Mouse (Mus musculus): ENCODE data around the gene Lrch4.
"Not testable (repeated sequence)": the region's sequence is repeated elsewhere in the genome, so short reads cannot be mapped to it uniquely, and the experiment has no call there.

The Lrch4 gene

GRCm38 (mm10) chr5:137613076-137613475 lies 15.8 kb upstream of the Lrch4 start:
- DNase-seq (ENCODE audit: low spot score in 2 of 2), result no peak

DNA sequence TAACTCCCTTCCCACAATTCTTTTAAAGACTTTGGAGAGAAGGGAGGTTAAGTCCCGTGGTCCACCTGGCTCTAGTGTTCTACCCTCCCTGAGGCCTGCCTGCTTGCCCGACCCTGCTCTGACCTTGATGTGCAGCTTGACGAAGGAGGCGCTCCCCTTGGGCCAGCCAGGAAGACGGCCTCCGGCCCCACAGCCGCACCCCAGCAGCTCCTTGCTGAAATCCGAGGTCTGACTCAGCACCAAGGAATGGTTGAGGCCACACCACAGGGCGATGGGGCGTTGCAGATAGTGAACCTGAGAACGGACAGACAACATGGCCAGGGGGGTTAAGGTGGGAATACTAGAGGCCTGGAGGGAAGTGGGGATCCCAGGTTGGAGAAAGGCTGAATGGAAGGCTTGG lies 15.4 kb upstream of the Lrch4 start, which contains the start of gene Pcolce:
Gene Pcolce, minus strand, starts transcription at position 235 of the 400 bp plus-strand sequence.
- no peak for DNase-seq (ENCODE audit: low spot score in 2 of 2)

GRCm38 (mm10) chr5:137614921-137615320 lies 14.0 kb upstream of the Lrch4 start:
- not testable (repeated sequence) for DNase-seq (ENCODE audit: low spot score in 2 of 2)

DNA sequence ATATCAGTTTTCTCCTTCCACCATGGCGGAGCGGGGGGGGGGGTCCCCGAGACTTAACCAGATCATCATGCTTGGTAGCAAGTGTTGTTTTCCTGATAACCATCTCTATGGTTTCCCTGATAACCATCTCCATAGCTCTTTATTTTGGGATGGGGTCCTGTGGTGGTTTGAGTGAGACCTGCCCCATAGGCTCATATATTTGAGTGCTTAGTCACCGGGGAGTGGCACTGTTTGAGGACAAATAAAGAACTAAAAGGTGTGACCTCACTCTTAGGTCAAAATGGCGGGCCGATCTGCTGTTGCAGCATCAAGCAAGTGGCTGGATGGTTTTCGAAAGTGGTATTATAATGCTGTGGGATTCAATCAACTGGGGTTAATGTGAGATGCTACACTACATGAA lies 13.6 kb upstream of the Lrch4 start:
- DNase-seq (ENCODE audit: low spot score in 2 of 2), result no peak

GRCm38 (mm10) chr5:137623937-137624530 lies 4.9 kb upstream of the Lrch4 start:
- no peak for DNase-seq (ENCODE audit: low spot score in 2 of 2)

DNA sequence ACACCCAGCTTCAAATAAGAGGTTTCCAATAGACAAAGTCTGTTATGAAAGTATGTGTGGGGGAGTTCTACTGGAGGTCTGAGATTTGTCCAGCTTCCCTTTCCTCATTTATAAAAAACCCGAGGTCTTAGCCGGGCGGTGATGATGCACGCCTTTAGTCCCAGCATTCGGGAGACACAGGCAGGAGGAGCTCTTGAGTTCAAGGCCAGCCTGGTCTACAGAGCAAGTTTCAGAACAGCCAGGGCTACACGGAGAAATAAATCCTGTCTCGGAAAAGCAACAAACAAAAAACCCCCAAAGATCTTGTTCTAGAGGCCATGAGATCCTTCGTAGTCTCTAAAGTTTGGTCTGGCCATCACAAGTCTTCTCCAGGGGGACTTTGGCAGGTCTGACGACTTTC lies 930 bp upstream of the Lrch4 start:
- peak in 1 of 2 experiments; percentile 27 for DNase-seq (ENCODE audit: low spot score in 2 of 2)

- DNase-seq (ENCODE audit: low spot score in 2 of 2), result no peak
Observed at GRCm38 (mm10) chr5:137629306-137629721, 393 bp downstream of the Lrch4 start.

- no peak for DNase-seq (ENCODE audit: low spot score in 2 of 2)
Observed at GRCm38 (mm10) chr5:137629906-137630545, 1.1 kb downstream of the Lrch4 start.

DNA sequence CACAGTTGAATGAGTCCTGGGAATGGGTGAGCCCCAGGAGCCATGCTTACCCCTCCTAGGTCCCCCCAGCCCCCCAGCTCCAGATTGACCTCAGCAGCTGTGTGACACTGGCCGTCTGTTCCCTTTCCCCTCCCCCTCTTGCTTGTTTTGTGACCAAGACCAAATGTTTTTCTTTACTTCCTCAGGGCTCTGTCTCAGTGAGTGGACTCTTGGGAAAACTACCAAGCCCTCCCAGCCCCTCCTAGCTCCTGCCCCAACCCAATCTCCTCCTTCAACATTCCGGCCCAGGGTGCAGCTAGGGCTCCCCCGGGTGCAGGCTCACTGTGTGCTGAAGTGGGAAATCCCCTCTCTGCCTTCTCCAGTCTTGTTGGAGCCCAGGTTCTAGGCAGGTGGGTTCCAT lies 1.7 kb downstream of the Lrch4 start:
- DNase-seq (ENCODE audit: low spot score in 2 of 2), result no peak

GRCm38 (mm10) chr5:137631171-137631570 lies 2.2 kb downstream of the Lrch4 start:
- DNase-seq (ENCODE audit: low spot score in 2 of 2), result peak in 1 of 2 experiments; percentile 31

DNA sequence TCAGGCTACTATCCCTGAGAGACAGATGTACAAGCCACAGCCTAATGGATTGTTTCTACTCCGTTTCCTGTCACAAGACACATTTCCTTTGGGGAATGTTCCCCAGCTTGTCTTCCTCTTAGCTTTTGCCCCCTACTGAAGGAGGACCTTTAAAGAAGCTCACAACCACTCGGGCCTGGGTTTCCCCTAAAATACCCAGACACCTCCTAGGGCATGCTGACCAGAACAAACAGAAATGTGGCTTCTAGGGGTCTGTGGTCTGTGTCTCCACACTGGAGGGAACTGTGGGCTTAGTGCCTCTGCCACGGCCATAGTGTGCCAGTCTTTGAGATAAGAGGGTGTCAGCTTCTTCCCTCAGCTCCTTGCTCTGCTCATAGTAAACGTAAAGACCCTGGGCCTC lies 2.7 kb downstream of the Lrch4 start:
- DNase-seq (ENCODE audit: low spot score in 2 of 2), result no peak

DNA sequence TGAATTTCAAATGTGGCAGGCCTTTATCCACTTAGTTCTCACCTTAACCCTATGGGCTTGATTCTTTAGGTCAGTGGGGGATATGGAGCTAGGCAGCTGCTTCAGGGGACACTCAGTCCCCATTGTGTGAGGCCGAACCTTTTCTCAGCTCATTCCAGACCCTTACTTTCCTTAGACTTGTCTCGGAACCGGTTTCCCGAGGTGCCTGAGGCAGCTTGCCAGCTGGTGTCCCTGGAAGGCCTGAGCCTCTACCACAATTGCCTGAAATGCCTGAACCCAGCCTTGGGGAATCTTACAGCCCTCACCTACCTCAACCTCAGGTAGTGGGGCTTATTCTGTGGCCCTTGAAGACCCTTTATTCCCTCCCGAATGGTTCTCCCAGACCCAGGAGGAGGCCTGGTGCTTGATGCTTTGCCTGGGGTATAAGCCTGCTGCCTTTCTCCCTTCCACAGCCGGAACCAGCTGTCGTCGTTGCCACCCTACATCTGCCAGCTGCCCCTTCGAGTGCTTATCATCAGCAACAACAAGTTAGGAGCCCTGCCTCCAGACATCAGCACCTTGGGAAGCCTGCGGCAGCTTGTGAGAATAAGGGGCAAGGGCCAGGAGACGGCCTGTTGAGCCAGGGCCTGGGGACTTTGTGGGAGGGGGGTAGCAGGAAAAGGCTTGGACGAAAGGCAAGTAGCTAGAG lies 4.6 kb downstream of the Lrch4 start:
- no peak for DNase-seq (ENCODE audit: low spot score in 2 of 2)

DNA sequence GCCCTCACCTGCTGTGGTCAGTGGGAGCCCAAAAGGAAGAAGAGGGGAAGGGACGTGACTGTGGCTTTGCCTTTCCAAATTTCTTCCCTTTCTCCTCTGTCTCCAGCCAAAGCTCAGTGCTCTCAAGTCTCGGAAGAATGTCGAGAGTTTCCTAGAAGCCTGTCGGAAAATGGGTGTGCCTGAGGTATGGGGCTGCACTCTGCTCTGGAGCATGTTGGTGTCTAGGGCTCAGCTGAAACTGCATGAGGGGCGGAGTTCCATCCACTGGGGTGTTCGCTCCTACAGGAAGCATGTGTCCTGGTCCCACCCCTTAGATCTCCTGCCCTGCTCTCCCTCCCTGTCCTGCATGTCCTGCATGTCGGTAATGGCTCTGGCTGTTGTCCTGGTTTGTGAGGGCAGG lies 10.6 kb downstream of the Lrch4 start:
- DNase-seq (ENCODE audit: low spot score in 2 of 2), result no peak

DNA sequence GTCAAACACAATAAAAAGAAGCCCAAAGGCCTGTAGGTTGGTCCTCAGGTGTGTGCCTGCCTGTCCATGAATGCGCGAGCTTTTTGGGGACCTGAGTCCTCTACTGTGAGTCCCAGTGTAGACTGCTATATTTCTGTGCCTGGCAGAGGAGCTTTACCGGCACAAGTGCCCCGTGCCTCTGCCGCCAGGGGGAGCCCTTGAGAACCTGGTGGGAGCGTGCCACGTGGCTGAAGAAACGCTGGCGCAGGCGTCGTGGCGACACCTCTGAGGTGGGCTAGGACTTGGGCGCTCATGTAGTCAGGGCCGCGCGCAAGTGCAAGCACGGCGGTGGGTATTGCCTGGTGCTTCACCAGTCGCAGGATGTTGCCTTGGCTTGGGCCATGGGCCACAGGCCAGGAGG lies 12.1 kb downstream of the Lrch4 start, which contains the start of gene Sap25:
Gene Sap25, plus strand, starts transcription at position 281 of the 400 bp plus-strand sequence.
- no peak for DNase-seq (ENCODE audit: low spot score in 2 of 2)

DNA sequence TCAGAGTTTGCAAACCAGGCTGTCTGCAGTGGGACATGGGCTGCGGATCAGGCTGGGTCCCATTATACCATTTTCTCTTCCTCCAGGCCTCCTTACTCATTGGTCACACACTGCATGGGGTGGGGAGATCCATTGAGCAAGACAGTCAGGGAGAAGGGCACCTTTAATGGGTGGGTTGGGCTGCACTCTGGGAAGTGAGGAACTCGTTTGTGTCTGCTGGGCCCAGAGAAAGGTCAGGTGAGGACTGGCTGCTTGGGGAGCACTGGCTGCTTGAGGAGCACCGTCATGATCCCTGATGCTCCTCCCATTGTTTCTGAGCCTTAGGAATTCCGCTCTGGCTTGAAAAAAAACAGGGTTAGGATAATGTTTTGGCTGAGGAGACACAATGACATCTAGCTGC lies 14.0 kb downstream of the Lrch4 start:
- no peak for DNase-seq (ENCODE audit: low spot score in 2 of 2)

GRCm38 (mm10) chr5:137644484-137644883 lies 15.6 kb downstream of the Lrch4 start:
- DNase-seq (ENCODE audit: low spot score in 2 of 2), result no peak

- no peak for DNase-seq (ENCODE audit: low spot score in 2 of 2)
Observed at GRCm38 (mm10) chr5:137645091-137645651, 16.2 kb downstream of the Lrch4 start.

DNA sequence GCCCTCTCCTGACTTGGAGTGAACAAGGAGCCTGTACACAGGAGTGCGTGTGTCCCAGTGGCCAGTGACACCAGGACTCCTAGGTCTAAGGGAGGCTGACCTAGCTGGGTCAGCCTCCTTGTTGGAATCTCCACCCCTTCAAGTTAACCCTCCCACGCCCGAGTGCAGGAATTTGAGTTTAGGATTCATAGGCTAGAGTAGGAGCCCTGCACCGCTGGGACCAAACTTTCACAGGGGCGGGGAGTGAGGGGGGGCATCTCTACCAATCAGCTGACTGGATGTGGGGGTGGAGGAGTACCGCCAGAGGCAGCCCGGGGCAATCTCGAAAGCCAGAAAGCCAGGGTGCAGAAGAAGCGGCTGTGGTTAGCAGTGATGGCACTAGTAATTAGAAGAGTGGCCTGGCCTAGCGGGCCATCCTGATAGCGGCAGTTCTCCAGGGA lies 16.8 kb downstream of the Lrch4 start, which contains the start of gene Irs3:
Gene Irs3, minus strand, starts transcription at position 63 of the 440 bp plus-strand sequence.
- no peak for DNase-seq (ENCODE audit: low spot score in 2 of 2)

- no peak for DNase-seq (ENCODE audit: low spot score in 2 of 2)
Observed at GRCm38 (mm10) chr5:137647827-137648601, 19.1 kb downstream of the Lrch4 start.

GRCm38 (mm10) chr5:137649251-137649650 lies 20.3 kb downstream of the Lrch4 start:
- DNase-seq (ENCODE audit: low spot score in 2 of 2), result no peak

GRCm38 (mm10) chr5:137649669-137650571 lies 21.0 kb downstream of the Lrch4 start:
- DNase-seq (ENCODE audit: low spot score in 2 of 2), result no peak
